Mouse (Mus musculus) Muller cell, postnatal 12 days (primary cell): ENCODE results near the gene Mthfsd.

Experiments used
- DNase-seq: peaks from one replicate; pipeline ENCODE4 v3.0.0-alpha.2; 2015; ENCODE audit errors: inconsistent ontology term

The Mthfsd gene

DNA sequence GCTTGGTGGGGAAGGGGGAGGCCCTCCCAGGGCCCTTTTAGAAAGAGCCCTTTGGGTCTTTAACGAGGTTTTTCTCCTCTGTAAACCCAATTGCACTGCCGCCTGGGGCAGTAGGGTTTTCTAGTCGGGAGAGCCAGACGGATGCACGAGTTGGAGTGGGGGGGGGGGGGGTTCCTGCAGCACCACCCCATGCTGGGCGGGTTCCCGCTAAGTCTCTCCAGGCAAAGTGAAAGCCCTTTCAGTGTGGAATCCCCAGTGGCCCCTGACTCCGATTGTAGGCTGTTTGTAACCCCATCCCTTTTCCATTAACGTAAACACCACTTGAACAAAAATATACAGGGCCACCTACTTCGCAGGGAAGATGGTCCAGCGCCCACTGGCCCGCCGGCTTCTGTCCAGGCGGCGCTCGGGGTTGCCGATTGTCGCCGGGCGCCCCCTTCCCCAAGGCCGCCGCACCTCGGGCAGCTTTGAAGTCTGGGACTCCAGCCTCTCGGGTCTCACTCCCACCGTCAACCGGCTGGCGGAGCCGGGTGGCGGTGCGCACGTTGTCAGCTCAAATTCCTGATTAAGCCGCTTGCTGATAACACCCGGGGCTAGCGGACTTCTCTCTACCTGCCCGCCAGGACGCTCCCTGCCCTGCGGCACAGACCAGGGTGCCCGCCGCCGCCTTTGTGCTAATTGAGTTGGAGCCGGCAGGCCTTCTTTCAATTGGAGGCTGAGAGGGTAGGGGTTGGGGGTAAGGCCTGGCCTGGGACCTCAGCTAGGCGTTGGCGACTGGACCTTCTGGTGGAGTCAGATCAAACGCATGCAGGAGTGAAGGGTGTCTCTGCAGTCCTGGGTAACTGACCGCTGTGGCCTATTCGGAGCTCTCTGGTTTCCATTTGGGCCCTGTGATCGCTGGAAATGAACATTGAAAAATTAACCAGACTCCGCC is 34.8 kb downstream of the Mthfsd start:
- no peak for DNase-seq

DNA sequence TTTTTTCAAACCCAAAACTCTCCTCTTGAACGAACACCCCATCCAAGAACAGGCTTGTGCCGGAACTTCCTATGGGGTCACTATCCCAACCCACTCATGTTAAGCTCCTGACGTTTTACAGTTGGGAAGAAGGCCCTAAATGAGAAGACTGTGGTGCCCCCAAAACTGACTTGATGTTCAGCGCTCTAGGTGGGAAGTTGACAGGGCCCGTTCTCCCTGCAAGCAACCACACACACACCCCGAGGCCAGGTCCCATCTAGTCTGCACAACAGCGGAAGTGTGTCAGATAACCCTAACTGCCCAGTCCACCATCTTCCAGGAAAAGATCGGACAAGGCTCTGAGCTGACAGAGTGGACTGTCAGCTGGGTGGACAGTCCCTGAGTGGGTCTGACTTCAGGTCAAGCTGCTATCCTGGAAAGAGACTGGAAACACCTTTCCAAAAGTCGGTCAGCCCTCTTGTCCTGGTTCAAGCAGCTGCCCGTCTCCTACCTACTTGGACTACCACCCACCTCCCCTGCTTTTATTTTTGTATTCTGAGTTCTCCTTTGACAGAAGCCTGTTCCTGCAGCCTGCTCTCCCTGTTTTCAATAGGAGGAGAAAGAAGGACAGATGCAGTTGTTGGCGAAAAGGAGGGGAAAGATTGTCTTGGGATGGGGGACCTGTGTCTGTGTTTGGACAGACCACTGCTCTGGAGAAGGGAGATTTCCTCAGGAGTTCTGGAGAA is 35.6 kb downstream of the Mthfsd start:
- no peak for DNase-seq

DNA sequence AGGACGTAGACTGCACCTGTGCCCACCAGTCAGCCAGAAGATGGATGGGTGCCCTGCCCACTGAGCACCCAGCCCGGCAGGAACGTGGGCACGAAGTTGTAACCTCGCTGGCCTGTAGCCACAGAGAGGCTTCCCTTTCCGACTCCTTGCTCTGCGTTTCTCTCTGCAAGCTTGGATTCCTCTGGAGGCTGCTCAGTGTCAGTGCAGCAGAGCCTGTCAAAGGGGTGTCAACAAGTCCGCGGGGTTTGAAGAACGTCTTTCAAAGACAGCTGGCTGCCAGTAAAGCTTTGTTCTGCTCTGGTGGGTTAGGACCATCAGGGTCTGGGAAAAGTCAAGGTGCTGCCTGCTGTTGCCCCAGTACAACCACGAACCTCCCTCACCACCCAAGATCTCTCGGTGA is 36.7 kb downstream of the Mthfsd start:
- DNase-seq: no peak

DNA sequence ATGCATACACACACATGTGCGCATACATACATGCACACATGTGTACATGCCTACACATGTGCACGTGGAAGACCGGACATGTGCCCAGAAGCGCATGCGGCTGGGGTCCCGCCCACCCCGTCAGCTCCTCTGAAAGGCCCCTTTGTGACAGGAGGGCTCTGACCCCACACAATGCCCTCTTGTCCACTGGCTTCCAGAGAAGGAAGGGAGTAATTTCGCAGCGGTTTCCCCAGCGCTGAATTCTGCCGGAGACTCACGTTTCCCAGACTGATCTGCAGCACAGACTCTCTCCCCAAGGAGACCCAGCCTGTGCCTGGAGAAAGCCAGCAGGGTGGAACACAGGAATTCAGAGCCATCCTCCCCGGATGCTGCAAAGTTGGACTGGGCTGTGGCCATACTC is 44.5 kb downstream of the Mthfsd start:
- no peak for DNase-seq

DNA sequence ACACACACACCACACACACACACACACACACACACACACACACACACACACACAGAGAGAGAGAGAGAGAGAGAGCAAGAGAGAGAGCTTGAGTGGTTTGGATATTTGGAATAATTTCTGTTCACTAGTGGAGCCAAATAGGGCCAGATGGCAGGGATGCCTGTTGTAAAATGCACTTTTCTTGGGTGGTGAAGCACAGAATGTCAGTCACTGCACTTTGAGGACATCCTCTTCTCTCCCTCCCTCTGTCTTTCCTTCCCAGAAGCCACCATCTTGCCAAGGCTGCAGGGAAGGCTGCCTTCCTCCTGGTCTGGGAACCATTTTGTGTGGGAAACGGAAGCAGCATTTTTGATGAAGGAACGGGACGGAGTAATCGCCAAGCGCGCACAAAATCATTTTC is 45.7 kb downstream of the Mthfsd start:
- DNase-seq: no peak

DNA sequence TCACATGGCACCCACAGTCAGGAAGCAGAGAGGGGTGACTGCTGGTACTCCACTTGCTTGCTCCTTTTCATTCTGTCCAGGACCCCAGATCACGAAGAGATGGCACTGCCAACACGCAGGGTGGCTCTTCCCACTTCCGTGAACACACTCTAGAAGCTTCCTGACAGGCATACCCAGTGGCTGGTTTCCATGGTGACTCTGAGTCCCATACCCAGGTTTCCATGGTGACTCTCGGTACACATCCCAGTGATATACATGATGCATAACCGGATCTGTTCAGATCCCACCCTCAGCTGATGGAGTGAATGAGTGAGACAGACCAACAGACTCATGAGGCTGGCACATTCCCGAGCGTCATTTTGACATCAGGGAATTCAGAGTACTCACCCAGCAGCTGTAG is 49.1 kb downstream of the Mthfsd start:
- no peak for DNase-seq

DNA sequence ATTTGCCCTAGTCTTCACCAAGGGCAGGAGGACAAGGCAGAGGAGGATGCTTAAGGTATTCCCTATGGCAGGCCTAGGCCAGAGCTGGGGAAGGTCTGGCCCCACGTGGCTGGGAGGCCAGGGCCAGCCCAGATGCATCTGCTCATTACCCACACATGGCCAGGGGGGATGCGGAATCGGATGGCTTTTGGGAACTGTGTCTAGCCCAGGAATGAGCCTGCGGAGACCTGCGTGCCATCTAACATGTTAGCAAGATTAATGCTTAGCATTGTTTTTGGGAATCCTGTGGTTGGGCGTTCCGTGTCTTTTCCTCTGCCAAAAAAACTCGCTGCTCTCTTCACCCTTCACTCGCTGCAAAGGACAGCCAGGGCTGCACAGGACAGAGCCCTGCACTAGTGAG is 50.1 kb downstream of the Mthfsd start:
- peak; percentile 57 for DNase-seq

DNA sequence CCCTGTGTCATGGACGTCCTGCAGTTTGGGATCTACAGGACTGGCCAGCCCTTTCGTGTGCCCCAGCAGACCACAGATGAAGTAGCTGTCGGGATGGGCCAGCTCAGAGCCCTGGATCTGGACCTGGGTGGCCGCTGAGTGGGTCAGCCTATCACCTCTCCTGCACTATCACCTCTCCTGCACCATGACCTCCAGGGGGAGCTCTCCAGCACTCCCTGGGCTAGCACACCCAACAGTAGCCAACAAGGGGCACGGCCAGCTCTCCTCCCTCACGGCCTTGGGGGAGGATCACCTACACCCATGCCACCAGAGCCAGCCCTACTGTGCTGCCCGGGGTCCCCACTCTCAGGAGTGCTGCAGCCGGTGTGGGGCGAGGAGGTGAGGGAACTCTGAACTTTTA is 60.8 kb downstream of the Mthfsd start:
- DNase-seq: no peak

DNA sequence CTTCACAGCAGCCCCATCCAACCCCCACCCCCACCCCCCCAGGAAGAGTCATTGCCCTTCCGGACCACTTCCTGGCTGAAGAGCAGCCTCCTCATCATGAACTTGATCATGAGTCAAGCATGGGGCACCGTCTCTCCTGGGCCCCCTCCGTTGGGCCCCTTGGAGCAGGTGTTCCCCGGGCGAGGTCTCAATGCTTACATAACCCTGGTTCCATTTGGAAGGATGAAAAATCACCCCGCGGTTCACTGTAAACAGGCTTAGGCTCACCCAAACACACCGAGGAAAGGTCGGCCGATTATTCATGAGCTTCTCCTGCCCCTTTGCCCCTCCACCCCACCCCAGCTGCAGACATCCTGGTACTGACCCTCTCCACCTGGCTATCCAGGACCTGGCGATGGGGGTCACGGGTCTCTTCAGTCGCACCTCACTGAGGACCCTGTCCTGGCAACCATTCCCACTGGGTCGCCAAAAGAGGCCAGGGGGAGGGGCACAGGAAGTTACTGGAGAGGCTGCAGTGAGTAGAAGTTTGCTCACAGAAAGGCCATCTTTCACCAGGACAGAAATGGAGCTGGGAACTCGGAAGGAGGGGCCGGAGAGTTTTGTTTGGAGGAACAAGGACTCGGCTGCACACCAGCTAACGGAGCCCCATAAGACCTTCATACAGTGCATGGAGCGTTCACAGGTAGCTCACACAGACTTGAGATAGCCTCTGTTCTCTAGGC is 64.3 kb downstream of the Mthfsd start:
- DNase-seq: no peak
